Comparison of ENCODE assay signal across 15 mouse cellular contexts in genomic region chr5:125700234-125700633, GRCm38 (mm10).
"Had no signal": no experiment of that assay in that cellular context is flagged by ENCODE, and none has a peak within 500 bp of the region (broad histone marks: within the 10 kb centered on the region; RNA-seq: fewer than 3 reads in every experiment).

No protein-coding gene starts in this region.

- H3K27ac ChIP-seq: kidney, postnatal 0 days; liver, embryonic 13.5 days; macrophage; midbrain, embryonic 12.5 days; midbrain, embryonic 15.5 days; neural tube, embryonic 12.5 days; neural tube, embryonic 15.5 days; stomach, postnatal 0 days had no signal

- DNase-seq: kidney, adult 2 months; kidney, postnatal 25 days; liver, embryonic 13.5 days; lung, embryonic 14.5 days; thymus, adult 2 months; thymus, postnatal 14 days had no signal

- H3K4me3 ChIP-seq: liver, embryonic 13.5 days; midbrain, embryonic 12.5 days; midbrain, embryonic 15.5 days; neural tube, embryonic 12.5 days; neural tube, embryonic 15.5 days had no signal

- ATAC-seq: intestine, postnatal 0 days; lung, postnatal 0 days; midbrain, embryonic 15.5 days had no signal
